Mouse (Mus musculus): ENCODE results near the gene Ripor3.

Ripor3 gene

DNA sequence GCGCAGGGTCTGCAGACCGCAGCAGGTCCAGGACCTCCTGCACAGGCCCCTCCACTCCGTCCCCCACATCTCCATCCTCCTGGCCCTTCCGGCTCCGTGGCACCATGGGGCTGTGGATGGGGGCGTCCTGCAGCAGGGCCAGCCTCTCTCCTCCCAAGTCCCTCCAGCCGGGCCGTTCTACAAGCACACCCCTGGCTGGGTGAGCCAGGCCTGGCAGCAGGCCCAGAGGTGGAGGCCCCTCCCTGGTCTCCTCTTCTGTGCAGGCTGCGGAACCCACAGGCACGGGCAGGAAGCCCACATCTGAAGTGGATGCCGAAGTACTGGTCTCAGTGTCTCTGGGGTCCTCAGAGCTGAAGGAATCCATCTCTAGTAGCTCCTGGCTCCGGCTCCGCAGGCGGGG is 21.1 kb downstream of the Ripor3 start:
- in situ Hi-C loops (cut with MboI, MseI) = no loop called here

DNA sequence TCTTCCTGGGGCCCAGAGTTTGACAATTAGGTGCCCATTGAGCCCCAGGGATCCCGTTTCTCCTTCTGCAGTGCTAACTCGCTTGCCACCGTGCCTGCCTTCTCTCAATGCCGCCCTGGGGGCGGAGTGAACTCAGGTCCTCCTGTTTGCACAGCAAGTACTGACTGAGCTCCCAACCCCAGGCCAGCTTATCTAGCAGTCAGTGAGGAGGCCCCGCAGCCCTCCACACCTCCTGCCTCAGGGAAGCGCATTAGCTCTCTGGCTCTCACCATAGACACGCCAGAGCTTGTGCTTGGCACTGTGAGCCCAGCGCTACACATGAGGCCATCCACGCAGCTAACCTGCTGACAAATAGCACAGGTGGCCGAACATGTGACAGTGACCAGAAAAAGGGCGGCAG is 22.8 kb downstream of the Ripor3 start:
- in situ Hi-C loops (cut with MboI, MseI) = no loop called here

DNA sequence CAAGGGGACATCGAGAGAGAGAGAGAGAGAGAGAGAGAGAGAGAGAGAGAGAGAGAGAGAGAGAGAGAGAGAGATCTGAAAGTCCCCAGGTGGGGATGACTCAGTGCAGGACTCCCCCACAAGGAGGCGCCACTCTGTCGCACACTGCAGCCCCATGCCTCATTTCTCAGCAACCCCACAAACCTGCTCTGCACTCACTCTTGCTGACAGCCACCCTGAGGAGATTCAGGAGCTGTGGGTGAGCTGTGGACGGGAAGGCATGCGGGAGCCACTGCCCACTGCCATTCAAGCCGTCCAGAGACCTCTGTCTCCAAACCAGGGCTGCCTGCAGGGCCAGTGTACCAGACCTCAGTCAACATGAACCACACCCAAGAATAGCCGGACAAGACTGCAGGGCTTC is 23.7 kb downstream of the Ripor3 start:
- in situ Hi-C loops (cut with MboI, MseI) = no loop called here

DNA sequence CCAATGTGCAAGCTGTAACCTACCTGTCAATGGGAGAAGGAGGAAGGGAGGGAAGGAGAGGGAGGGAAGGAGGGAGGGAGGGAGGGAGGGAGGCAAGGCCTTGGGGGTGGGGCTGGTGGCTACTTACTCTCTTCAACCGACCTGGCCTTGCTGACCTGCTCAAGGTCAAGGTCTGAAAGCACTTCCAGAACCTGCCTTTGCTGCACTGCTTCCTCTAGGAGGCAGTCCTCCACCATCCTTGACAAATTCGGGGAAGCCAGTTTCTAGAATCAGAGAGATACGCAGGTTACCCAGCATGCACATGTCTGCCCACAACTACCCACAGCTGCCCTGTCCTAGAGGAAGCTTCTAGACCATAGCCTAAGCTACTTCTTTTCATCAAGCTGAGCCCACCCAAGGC is 25.5 kb downstream of the Ripor3 start:
- in situ Hi-C loops (cut with MboI, MseI) = no loop called here

DNA sequence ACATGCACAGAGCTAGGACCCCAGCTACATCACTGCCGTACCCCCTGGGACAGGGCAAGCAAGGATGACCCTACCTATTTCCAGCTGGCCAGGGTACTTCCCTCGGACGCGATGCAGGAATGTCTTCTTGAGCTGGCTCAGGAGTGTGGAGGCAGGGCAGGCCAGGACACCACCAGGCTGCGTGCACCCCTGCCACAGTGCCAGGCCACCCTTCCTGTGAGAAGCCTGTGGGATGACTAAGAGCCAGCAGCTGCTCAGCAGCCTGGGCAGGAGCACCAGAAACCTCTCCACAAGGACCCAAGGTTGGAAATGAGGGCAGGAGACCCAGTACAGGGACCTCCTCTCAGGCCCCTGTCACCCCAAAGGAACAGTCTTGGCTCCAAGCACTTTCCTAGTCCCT is 26.0 kb downstream of the Ripor3 start:
- in situ Hi-C loops (cut with MboI, MseI) = no loop called here

DNA sequence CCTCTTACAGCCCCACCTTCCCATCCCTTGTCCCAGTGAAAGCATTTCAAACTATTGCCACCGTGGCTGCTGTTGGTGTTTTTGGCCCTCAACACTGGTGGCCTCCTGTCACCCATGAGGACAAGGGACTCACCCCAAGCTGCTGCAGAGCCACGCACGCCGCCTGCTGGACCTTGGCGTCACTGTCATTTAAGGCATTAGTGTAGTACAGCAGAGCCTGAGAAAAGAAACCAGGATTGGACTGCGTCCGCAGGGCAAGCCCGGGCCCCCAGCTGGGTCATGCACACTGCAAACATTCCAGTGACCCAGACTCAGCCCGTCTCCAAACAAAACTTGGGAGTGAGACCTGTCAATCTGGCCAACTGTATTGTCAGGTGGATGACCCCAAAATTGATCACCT is 27.8 kb downstream of the Ripor3 start:
- in situ Hi-C loops (cut with MboI, MseI) = no loop called here

DNA sequence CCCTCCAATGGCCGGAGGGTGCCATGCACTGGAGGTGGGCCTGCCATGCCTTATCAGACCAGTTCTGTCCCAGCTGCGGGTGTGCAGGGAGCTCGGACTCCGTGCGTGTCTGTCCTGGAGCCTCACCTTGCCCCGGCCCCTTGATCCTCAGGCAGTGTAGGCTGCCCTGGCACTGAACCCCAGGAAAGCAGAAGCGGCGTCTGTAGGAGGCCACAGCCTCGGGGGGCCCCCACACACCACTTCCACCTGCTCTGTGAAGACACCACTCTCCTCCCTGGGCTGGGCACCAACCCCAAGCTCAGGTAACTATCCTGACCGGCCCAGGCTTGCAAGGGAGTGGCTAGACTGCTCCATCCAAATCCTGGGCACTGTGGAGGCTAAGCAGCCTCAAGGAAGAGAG is 30.0 kb downstream of the Ripor3 start:
- in situ Hi-C loops (cut with MboI, MseI) = no loop called here

DNA sequence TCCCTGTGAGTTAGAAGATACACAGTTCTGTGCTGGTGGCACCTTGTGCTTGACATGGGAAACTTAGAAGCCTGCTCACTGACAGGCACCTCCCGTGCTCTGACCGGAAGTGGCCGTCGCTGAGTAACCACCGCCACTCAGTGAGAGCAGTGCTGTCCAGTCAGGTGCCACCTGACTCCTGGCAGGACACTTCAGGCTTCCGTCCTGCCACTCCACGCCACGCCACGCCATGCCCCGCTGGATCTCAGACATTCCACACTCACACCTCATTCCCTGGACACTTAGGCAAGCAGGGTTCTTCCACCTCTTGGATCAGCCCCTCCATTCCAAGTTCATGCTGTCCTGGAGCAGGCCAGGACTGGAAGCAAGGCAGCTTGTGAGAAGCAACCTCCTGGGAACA is 32.1 kb downstream of the Ripor3 start:
- in situ Hi-C loops (cut with MboI, MseI) = no loop called here

DNA sequence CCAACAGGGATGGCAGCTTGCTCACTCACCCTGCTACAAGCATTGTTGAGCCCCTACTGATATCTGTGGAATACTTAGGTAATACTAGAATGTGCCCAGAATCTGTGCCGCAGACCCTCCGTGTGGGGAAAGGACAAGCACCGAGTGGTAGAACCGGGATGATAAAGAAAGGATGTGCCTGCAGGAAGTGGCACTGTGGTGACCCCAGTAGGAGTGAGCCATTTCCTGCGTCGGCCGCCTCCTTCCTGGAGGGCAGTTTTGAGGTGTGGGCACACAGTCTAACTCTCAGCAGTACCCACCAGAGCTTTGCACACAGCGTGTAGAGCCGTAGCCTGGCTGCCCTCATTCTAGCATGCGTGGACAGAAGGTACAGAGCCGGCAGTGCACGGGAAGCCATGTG is 34.7 kb downstream of the Ripor3 start:
- in situ Hi-C loops (cut with MboI, MseI) = no loop called here

DNA sequence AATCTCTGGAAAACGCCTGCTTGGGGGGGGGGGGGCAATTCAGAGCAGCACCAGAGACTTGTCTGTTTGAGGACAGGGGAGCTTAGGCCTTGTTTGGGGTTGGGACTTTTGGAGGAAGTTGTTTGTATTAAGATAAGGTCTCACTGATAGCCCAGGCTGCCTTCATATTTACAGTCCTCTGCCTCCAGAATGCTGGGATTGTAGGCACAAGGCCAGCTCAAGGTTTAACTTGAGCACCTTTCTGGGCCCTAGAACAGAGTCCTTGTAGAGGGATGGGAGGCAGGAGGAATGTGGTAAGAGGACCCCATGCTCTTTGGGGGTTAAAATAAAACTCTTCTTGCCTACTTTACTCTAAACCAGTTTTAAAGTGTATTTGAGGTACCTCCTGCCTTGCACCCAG is 37.6 kb downstream of the Ripor3 start:
- in situ Hi-C loops (cut with MboI, MseI) = loop anchor here (25.0 kb wide), 1 partner anchor 614 kb away; no protein-coding TSS in a partner anchor

DNA sequence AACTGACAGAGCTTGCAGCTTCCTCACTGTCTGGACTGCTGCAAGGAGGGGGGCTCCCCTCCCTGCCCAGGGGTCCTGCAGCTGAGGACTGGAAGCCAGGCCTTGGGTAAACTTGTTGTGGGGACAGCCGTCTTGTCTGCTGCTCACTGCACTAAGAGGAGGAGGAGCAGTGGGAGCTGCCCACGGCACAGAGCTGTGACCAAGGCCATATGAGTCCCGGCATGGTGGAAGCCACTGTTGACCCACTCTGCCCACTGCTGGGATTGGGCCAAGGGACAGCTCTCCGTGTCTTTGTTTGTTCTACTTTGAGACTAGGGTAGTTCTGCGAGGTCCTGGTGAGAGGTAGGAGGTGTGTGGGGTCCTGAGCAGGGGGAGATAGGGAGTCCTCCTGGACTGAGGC is 38.3 kb downstream of the Ripor3 start:
- in situ Hi-C loops (cut with MboI, MseI) = loop anchor here (25.0 kb wide), 1 partner anchor 615 kb away; no protein-coding TSS in a partner anchor

DNA sequence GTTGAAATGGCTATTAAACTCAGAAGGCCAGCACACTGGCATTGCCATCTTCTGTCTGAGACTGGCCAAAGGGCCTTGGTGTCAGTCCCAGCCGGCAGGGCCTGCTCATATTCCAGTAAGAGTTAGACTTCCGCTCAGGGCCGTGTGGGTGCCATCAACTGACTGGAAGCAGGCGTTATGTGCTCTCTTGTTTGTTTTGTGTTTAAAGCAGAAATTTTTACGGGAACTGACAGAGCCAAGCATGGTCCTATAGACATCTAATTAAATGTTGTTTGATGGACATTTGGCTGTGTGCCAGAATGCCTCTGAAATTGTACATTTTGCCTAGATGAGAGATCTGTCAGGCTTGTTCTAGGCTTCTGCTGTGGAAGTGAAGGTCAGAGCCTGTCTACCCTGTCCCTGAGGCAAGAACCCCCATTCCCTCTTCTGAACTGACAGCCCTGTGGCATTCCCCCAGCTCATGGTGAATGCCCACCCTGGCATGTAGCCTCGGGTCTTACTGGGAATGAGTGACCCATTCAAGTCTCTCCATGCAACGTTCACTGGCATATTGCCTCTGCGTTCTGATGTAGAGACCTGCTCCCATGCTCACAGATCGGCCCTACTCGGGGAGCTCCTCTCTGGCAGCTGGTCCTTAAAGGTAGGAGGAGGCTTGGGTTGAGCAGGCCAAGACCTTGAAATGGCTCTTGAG is 40.4 kb downstream of the Ripor3 start:
- in situ Hi-C loops (cut with MboI, MseI) = loop anchor here (10.0 to 25.0 kb wide), 2 partner anchors 617 to 1695 kb away; no protein-coding TSS in a partner anchor

DNA sequence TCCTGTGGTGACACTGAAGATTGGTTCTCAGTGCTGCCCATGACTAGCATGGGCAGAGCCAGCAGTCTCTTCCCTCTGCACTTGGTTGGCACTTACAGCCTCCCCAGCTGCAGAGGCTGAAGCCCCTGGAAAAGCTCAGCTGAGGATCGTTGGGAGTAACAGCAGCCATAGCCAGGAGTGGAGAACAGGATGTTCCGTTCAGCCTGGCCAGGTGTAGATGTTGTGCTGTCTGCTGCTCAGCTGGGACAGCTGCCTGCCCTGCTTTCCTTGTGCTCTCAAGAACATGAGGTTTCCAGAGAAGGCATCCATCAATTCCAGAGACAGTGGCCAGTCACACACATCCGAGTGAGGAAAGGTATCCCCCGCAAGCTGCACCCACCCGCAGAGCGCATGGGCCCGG is 41.9 kb downstream of the Ripor3 start:
- in situ Hi-C loops (cut with MboI, MseI) = loop anchor here (10.0 to 25.0 kb wide), 2 partner anchors 619 to 1696 kb away; no protein-coding TSS in a partner anchor

DNA sequence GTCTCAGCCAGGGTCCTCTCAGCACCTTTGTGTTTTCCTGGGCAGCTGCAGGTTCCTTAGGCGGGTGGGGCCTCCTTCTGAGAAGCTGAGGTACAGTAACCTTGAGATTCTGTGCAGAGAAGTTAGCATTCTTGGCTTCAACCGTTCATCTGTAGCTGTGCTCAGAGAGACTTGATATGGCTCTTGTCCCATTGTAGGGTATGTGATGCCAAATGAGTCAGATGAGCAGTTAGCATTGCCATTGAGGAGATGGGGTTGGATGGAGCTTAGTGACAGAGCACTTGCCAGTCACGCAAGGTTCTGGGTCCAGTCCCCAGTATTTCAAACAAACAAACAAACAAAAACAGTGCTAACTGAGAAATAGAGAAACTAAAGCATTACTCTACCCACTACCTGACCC is 44.5 kb downstream of the Ripor3 start:
- in situ Hi-C loops (cut with MboI, MseI) = loop anchor here (10.0 to 25.0 kb wide), 2 partner anchors 621 to 1699 kb away; no protein-coding TSS in a partner anchor

DNA sequence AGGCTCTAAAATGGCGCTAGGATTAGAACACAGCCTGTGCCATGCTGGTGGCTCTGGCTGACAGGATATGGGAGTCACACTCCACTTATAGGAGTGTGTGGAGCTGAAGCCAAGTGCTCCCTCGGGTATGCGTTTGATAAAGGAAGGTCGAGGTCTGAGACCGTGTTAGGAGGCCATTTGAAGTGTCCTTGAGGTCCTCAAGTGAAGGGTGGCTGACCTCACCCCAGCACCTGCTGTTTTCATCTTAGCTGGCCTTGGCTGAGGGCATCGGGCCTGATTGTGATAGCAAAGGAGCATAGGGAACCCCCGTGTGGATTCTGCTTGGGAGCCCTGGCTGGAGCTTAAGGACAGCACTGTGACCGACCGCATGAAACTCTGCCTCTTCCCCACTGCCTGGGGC is 46.1 kb downstream of the Ripor3 start:
- in situ Hi-C loops (cut with MboI, MseI) = loop anchor here (10.0 to 25.0 kb wide), 2 partner anchors 623 to 1700 kb away; no protein-coding TSS in a partner anchor

DNA sequence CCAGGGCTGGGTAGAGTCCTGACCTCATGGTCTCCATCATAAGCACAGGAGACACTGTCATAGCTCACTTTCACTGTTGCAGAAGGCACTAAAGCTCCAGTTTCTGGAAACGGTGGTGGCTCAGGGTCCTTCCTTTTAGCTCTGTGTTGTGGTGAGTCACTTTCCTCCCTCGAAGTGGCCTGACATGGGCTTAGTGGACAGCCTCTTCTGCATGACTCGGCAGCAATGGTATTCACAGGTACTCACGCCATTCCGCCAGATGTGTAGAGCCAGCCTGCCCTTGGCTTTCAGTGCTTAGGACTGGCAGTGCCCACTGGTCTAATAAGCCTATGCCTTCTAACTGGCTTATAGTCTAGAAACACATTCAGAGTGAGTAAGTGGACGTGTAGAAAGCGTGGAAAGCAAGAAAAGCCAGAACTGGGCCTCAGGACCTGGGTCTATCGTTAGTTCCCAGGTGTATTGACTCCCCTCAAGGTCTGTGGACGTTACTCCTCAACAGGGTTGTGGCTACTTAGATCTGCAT is 46.6 kb downstream of the Ripor3 start:
- in situ Hi-C loops (cut with MboI, MseI) = loop anchor here (10.0 to 25.0 kb wide), 2 partner anchors 623 to 1701 kb away; no protein-coding TSS in a partner anchor

DNA sequence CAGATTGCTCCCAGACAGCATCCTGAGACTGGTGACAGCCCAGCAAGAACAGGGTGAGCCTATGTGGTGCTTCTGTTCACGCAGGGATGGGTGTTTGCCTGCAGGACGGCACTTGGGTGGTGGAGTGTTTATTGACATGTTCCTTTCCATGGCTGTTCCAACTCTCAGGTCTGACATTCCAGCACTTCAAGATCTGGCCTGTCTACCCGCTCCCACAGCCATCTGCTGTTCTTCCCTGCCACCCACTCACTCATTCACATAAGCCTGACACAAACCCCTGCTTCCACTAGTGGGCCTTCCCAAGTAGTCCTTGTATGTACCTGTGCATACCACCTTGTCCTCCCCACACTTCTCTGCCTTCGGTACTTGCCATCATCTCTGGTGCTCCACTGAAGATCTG is 47.2 kb downstream of the Ripor3 start:
- in situ Hi-C loops (cut with MboI, MseI) = loop anchor here (10.0 to 25.0 kb wide), 2 partner anchors 624 to 1702 kb away; no protein-coding TSS in a partner anchor

DNA sequence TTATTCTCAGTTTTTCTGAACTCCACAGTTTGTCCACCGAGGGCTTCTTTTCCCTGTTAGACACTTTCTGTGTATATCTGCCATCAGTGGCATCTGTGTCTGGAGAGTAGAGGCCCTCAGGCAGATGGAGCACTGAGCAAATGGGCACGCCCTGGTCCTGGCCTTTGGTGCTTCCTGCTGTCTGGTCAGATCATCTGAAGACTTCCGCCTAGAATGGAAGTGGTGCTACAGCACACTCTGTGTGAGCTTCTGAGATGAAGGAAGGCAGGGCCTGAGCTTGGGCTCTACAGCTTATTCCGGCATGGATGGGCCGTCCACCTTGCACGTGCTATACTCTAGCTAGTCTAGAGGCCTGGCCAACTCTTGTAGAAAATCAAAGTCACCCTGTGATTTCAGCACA is 48.1 kb downstream of the Ripor3 start:
- in situ Hi-C loops (cut with MboI, MseI) = loop anchor here (10.0 to 25.0 kb wide), 2 partner anchors 625 to 1702 kb away; no protein-coding TSS in a partner anchor

DNA sequence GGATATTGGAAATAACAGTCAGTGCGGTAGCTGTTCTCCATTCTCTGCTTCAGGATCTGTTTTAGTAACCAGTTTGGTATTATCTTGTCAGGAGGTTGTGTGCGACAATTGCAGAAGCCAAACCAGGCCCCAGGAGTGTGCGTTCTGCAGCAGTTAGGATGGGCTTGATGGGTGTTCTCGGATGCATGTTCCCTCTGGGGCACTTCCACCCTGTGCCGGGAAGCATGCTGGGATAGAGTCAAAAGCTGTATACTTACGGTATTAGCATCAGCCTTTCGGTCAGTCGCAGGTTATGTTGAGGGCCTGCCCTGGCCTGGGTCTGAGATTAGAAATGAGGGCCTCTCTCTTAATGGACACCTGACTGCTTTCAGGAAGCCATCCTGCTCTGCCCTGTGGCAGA is 49.8 kb downstream of the Ripor3 start:
- in situ Hi-C loops (cut with MboI, MseI) = loop anchor here (10.0 to 25.0 kb wide), 2 partner anchors 627 to 1704 kb away; no protein-coding TSS in a partner anchor

DNA sequence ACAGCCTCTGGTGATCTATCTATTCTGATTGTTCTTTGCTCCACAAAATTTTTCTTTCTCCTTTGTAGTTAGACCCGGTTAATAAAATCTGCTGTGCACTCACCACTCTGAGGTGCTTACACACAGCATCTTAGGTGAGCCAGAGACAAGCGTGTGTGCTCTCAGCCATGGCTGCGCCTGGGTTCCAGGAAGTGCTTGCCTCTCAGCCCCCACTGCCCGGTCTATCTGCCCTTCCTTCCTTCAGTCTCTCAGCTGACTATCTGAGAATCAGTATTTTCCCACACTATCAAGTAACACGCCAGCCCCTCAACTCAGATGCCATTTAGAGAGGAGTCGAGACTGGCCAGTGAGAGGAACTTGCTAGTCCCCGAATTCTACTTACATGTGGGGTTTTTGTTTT is 50.4 kb downstream of the Ripor3 start:
- in situ Hi-C loops (cut with MboI, MseI) = loop anchor here (10.0 to 25.0 kb wide), 2 partner anchors 627 to 1705 kb away; no protein-coding TSS in a partner anchor

DNA sequence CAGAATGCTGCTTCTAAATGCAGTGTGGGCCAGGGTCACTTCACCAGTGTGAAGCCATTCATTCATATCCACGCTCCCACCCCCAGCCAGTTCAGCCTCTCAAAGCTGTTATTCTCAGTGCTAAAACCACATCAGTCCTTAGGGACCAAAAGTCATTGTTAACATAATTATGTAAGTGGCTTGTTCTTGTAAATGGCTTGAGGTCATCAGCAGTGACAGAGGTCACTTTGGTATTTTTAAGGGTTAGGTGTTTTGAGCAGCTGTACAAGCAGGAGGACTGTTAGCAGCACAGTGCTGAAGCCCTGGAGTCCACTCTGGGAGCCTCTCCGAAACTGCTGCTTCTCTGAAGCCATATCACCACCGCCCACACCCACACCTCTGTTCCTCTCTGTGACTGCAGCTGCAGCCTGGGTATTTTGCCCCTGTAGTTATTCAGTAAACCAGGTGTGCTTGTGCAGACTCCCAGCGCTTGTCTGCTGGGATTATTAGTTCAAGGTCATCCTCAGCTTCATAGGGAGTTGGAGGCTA is 51.0 kb downstream of the Ripor3 start:
- in situ Hi-C loops (cut with MboI, MseI) = loop anchor here (25.0 kb wide), 1 partner anchor 628 kb away; no protein-coding TSS in a partner anchor

DNA sequence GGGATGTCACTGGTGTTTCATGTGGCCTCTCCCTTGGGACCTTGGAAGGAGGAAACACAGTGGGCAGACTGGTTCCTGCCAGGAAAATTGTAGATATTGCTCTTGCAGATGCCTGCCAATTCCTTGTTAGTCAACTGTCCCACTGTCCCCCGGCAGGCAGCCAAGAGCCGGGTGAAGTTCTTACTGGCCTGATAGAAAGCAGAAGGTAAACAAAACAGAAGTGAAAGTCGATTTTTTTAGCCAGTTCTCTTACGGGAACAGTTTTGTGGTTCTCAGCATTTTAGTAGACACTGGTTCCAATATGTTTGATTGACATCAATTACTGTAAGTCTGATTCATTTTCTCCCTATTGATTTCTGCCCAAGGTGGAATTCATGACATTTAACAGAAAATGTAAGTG is 51.6 kb downstream of the Ripor3 start:
- in situ Hi-C loops (cut with MboI, MseI) = loop anchor here (25.0 kb wide), 1 partner anchor 628 kb away; no protein-coding TSS in a partner anchor

Measured in T-helper 1 cell (primary cell).